8 mouse cellular contexts compared by ENCODE assay signal in the genomic region with DNA sequence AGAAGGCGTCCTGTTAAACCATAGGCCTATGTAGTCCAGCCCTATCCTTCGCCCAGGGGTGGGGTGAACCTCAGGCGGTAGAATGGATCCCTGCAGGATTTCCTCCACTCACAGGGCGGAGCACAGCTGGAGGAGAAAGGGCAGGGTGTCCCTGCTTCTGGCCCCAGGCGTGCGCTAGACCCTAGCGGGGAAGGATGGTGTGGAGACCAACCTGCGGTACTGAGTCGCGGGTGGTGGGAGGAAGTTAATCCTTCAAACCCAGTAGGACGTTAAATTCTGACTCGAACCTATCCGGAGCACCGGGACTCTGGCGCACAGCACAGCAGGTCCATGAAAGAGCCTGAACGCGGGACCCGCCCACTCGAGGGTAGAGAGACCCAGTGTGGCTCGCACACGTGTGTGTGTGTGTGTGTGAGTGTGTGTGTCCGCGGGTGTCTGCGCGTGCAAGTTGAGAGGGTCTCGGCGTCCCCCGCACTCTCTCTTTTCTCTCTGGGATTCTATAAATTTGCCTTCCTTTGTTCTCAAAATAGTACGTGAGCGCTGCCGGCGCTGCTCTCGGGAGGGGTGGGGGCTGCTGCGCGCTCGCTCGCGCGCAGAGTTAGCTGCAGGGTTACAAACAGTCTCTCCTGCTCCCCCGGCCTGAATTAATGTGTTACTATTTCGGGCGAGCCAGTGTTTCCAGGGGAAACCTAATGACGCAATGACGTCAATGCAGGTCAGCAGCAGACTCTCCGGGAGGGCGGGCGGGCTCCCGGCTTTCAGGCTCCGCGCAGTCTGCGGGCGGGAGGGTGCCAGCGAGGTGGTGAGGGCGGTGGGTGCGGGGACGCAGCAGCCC.
DNase-seq lines count a peak whose midpoint lies in the region; ATAC-seq and TF ChIP-seq lines count a peak whose summit lies in the region.

No protein-coding gene starts in this region.

- H3K9me3 ChIP-seq in hindbrain, embryonic 16.5 days (ENCODE audit: control insufficient read depth, low read length) = no peaks in the 10 kb centered on the region
- no peaks in the 10 kb centered on the region for H3K9me3 ChIP-seq in midbrain, embryonic 13.5 days

- H3K36me3 ChIP-seq in testis, adult 2 months (ENCODE audit: control insufficient read depth, insufficient read depth, low read length) = no peaks in the 10 kb centered on the region
- no peaks in the 10 kb centered on the region for H3K36me3 ChIP-seq in hindbrain, embryonic 16.5 days (ENCODE audit: control insufficient read depth, insufficient read depth, low read length)
- H3K36me3 ChIP-seq in midbrain, embryonic 13.5 days = no peaks in the 10 kb centered on the region

- no peak for TF ChIP-seq POLR2A in testis, adult 2 months (IDR thresholded peaks at IDR 0.05; ENCODE audit: control insufficient read depth, low read depth, low read length)
- no peak for TF ChIP-seq POLR2A in embryonic fibroblast, embryonic 13.5 days (IDR thresholded peaks at IDR 0.05; ENCODE audit: low read depth, low read length)

- no peak for TF ChIP-seq CTCF in testis, adult 2 months (IDR thresholded peaks at IDR 0.05; ENCODE audit: control insufficient read depth, insufficient read depth, insufficient replicate concordance, low read depth, low read length)
- no peak for TF ChIP-seq CTCF in embryonic fibroblast, embryonic 13.5 days (IDR thresholded peaks at IDR 0.05; ENCODE audit: borderline replicate concordance, insufficient read depth, low read length)
- TF ChIP-seq CTCF in left cerebral cortex, adult 2 months (IDR thresholded peaks at IDR 0.05) = no peak

- no peaks in the 10 kb centered on the region; the same call in none of the 2 replicates for H3K27me3 ChIP-seq in testis, adult 2 months (ENCODE audit: control insufficient read depth, insufficient read depth, low read length)
- H3K27me3 ChIP-seq in hindbrain, embryonic 16.5 days (replicated peaks; ENCODE audit: control insufficient read depth, insufficient read depth, low read length) = no peaks in the 10 kb centered on the region
- peaks cover 29% of the 10 kb centered on the region for H3K27me3 ChIP-seq in midbrain, embryonic 13.5 days

- under 1% methylated on average over 56 of the region's 56 CpGs for WGBS in hindbrain, embryonic 16.5 days
- WGBS in midbrain, embryonic 13.5 days = under 1% methylated on average over 56 of the region's 56 CpGs

- peaks cover 15% of the 10 kb centered on the region for H3K4me1 ChIP-seq in testis, adult 2 months (ENCODE audit: control insufficient read depth, insufficient read depth, low read length)
- no peaks in the 10 kb centered on the region for H3K4me1 ChIP-seq in embryonic fibroblast, embryonic 13.5 days (ENCODE audit: control insufficient read depth, insufficient read depth, low read length)
- H3K4me1 ChIP-seq in hindbrain, embryonic 16.5 days (ENCODE audit: control insufficient read depth, insufficient read depth, low read depth, low read length) = peaks cover 12% of the 10 kb centered on the region
- peaks cover 21% of the 10 kb centered on the region for H3K4me1 ChIP-seq in midbrain, embryonic 13.5 days (replicated peaks)

- no peak for DNase-seq in testis, postnatal 14 days (ENCODE audit: low spot score)
- DNase-seq in left cerebral cortex, adult 2 months (ENCODE audit: extremely low spot score in 1 of 2, low spot score in 2 of 2) = peak; percentile 68 to 71
- peak; percentile 42 for DNase-seq in yolk sac, embryonic 10.5 days (ENCODE audit: low spot score)
- no peak for DNase-seq in gastrocnemius, adult 8-10 months (ENCODE audit: low spot score in 2 of 2)

- peak overlapping the region; percentile 97 for H3K4me2 ChIP-seq in hindbrain, embryonic 16.5 days (ENCODE audit: low read length)
- H3K4me2 ChIP-seq in midbrain, embryonic 13.5 days (replicated peaks) = peak overlapping the region; percentile 93

- intact Hi-C loops in left cerebral cortex, adult 2 months (cut with DNase I) = loop anchor here (5.0 kb wide), 1 partner anchor 41 kb away; no protein-coding TSS in a partner anchor

- H3K9ac ChIP-seq in hindbrain, embryonic 16.5 days (ENCODE audit: low read depth, low read length) = peak overlapping the region; percentile 84
- H3K9ac ChIP-seq in midbrain, embryonic 13.5 days (replicated peaks) = peak overlapping the region; percentile 74

- no peak overlapping the region for H3K27ac ChIP-seq in testis, adult 2 months (ENCODE audit: control insufficient read depth, insufficient read depth, low read depth, low read length)
- no peak overlapping the region for H3K27ac ChIP-seq in embryonic fibroblast, embryonic 13.5 days (ENCODE audit: insufficient read depth, low read length)
- peak overlapping the region; percentile 79 for H3K27ac ChIP-seq in hindbrain, embryonic 16.5 days (ENCODE audit: low read depth, low read length)
- peak overlapping the region; percentile 95 for H3K27ac ChIP-seq in left cerebral cortex, adult 2 months
- peak overlapping the region; percentile 71 for H3K27ac ChIP-seq in midbrain, embryonic 13.5 days

- ATAC-seq in hindbrain, embryonic 16.5 days = peak; percentile 89
- peak; percentile 85 for ATAC-seq in midbrain, embryonic 13.5 days

- H3K4me3 ChIP-seq in testis, adult 2 months (ENCODE audit: control insufficient read depth, low read depth, low read length) = peak overlapping the region; percentile 35
- peak overlapping the region; percentile 30 for H3K4me3 ChIP-seq in embryonic fibroblast, embryonic 13.5 days (ENCODE audit: insufficient read depth, low read length)
- H3K4me3 ChIP-seq in hindbrain, embryonic 16.5 days (ENCODE audit: low read length) = peak overlapping the region; percentile 58
- peak overlapping the region; percentile 70 for H3K4me3 ChIP-seq in left cerebral cortex, adult 2 months
- peak overlapping the region; percentile 55 for H3K4me3 ChIP-seq in midbrain, embryonic 13.5 days (replicated peaks)

Comparison
In these comparisons a context has a peak if more than half of its experiments do, and no peak if none do; other contexts are left out.
1. H3K27ac ChIP-seq: peak in hindbrain, embryonic 16.5 days (single experiment), left cerebral cortex, adult 2 months (single experiment) and midbrain, embryonic 13.5 days (single experiment); none in testis, adult 2 months (single experiment) and embryonic fibroblast, embryonic 13.5 days (single experiment).
2. DNase-seq: peak in left cerebral cortex, adult 2 months (2 of 2) and yolk sac, embryonic 10.5 days (single experiment); none in testis, postnatal 14 days (single experiment) and gastrocnemius, adult 8-10 months (0 of 2).
3. Peak in every context shown above with its lines, with median percentiles within 50 percentile points of each other: H3K4me3 ChIP-seq.